Mouse (Mus musculus) urinary bladder, postnatal 36 days (tissue): ENCODE data around the gene 2310061I04Rik.
A peak's percentile ranks its signal among the peaks of the same experiment; 100 is the strongest.

Experiments
- DNase-seq, 2 experiments: peaks; one replicate each; pipeline ENCODE4 v3.0.0; 2022; ENCODE audit warnings: low spot score in 2 of 2, mixed read lengths in 1 of 2

2310061I04Rik gene

DNA sequence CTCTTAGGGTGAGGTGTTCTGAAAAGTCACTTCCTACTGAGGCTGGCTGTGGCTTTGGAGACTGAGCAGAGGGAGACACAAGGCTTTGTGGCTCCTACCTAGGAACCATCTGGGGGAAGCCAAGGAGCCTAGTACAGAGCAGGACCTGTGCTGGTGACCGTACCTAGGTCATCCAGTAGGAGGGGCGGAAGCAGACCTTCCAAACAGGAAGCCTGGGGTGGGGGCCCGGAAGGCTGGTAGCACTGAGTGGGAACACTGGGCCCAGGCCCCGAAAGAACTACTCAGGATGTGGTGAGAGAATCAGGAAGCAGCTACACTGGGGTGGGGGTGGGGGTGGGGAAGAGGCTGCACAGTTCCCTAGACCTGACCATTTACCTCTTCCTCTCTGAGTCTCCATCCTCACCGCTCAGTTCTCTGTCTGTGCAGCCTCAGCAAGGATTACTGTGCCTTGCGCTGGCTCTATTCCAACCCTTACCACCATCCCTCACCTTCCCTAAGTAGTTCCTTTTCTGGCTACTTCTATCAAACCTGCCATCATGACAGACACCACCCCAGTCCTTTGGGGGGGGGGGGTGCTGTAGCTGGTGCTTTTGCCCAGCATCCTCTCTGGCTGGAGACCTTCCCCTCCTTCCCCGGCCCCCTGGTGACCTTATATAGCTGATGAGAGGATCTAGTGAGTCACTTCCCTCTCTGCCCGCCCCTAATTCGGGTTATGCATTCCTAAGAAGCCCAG lies 26.9 kb downstream of the 2310061I04Rik start:
- peak; percentile 23 to 54 for DNase-seq

GRCm38 (mm10) chr17:35869346-35870067 lies 27.7 kb downstream of the 2310061I04Rik start:
- DNase-seq = peak; percentile 23 to 50

GRCm38 (mm10) chr17:35868961-35869345 lies 28.3 kb downstream of the 2310061I04Rik start:
- no peak for DNase-seq

GRCm38 (mm10) chr17:35868165-35868820 lies 28.9 kb downstream of the 2310061I04Rik start:
- no peak for DNase-seq

- peak; percentile 20 to 39 for DNase-seq
Measured at GRCm38 (mm10) chr17:35866911-35867890, 30.0 kb downstream of the 2310061I04Rik start.

DNA sequence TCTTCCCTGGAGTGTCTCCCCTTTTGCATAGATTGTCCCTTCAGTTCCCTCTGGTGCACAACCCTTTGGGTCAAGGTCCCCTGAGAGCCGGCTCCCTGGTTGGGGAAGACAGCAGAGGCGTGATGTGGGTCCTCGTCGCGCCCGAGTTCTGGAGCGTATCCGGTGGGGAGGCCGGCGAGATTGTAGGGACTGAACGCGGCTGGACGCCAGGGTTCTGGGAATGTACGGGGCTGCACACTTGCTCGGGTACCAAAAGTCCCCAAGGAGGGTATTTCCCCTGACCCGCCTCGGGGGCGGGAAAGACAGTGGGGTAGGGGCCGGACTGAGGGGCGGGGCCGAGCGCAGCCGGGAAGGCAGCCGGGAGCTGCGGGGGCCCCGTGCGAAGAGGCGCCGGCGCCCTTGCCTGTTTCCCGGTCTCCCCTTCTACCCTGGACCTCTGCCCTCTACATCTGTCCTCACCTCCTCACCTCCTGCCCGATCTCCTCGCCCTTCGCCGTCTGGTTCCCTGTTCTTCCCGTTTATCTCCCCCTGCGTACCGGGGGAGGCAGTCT lies 30.9 kb downstream of the 2310061I04Rik start:
- peak; percentile 42 to 68 for DNase-seq

DNA sequence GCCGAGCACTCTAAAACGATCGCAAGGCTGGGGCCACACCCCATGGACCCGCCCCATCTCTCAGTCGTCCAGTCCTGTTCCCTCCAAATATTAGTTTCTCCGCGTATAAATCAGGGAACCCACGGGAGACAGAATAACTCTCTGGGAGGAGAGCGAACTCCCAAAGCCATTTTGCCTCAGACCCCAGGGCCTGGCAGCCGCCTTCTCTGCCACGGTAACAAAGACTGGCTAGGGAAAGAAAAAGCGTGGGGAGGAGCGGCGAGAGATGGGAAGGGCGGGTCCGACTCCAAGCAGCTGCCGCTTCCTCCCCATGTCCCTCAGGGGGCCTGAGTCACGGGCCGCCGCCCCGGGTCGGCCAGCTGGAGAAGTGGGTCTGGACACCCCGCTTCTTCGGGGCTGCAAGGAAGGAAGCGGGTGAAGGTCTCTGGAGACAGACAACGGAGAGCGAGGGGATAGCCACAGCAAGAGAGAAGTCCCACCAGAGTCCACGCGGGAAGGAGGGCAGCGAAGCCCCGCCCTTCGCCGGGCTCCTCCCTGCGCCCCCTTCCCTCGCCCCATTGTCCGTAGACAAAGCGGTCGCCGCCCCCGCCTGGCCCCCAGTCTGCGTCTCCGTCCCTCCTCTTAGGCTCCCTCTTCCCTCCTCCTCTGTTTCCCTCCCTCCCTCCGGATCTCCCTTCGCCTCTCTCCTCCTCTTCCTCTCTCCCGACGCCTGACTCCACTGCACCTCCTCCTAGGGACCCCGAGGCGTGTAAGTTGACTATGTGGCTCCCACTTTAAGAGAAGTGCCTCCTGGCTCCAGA lies 31.6 kb downstream of the 2310061I04Rik start, which contains the start of gene Ppp1r18:
TSS of gene Ppp1r18 (plus strand) at position 113 of the 800 bp plus-strand sequence.
- DNase-seq = peak; percentile 49 to 67

GRCm38 (mm10) chr17:35864832-35865353 lies 32.3 kb downstream of the 2310061I04Rik start:
- no peak for DNase-seq

- peak; percentile 89 to 92 for DNase-seq
Measured at GRCm38 (mm10) chr17:35861198-35861857, 35.9 kb downstream of the 2310061I04Rik start, which contains the start of gene Nrm. TSS of gene Nrm (plus strand) at chr17:35861318.

- no peak for DNase-seq
Measured at GRCm38 (mm10) chr17:35860831-35861197, 36.4 kb downstream of the 2310061I04Rik start.

GRCm38 (mm10) chr17:35859835-35860234 lies 37.4 kb downstream of the 2310061I04Rik start:
- no peak for DNase-seq

DNA sequence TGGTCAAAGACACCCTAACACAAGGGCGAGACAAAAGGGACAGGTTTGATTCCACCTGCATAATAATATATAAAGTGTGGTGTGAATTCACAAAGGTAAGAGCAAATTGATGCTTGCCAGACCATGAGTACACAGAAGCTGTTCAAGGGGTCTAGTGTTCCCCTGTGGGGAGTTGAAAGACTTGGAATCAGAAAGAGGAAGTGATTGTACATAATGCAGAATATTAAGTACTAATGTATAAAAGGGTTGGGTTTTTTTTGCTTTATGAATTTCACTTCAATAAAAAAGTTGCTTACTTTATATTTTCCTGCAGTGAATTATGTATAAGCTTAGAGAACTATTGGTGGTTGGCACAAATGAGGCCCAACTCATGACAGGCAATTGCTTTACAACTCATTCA lies 37.9 kb downstream of the 2310061I04Rik start:
- DNase-seq = no peak

GRCm38 (mm10) chr17:35850974-35851373 lies 46.3 kb downstream of the 2310061I04Rik start:
- no peak for DNase-seq

DNA sequence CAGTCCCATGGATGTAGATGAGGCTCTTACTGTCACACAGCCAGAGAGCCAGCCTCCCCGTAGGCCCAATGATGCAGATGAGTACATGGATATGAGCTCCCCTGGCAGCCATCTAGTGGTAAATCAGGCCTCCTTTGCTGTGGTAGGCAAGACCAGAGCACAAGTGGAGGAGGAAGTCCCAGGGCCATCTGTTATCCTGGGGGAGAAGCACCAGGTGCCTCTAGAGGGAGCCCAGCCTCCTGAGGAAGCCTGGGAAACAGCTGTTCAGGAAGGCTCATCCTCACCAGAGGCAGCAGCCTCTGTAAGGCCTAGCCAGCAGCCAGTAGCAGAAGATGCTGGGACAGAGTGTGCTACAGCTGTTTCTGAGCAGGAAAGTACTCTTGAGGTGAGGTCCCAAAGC lies 49.1 kb downstream of the 2310061I04Rik start:
- no peak for DNase-seq

GRCm38 (mm10) chr17:35843514-35843913 lies 53.7 kb downstream of the 2310061I04Rik start:
- no peak for DNase-seq
